Mouse (Mus musculus): ENCODE data around the gene Clec2d. TPM values are rescaled to one million over a fixed set of nuclear protein-coding genes. Genes with fewer than 3 reads are reported as not detected.

The Clec2d gene
- total and polyA plus RNA-seq, 3 experiments = 0.50 to 2.8 TPM; not detected in 1

GRCm38 (mm10) chr6:129162587-129163159, 17.7 kb upstream of the Clec2d start:
- Histone ChIP-seq H3K9ac (ENCODE audit: control insufficient read depth, low read depth, low read length, poor library complexity, severe bottlenecking) (no peak overlapping the region), H3K9me3 (replicated peaks; ENCODE audit: insufficient read depth, low read length) (no peaks in the 10 kb centered on the region), H3K27ac (ENCODE audit: control insufficient read depth, low read depth, low read length) (no peak overlapping the region), H3K4me1 (ENCODE audit: control insufficient read depth in 1 of 2, insufficient read depth in 2 of 2, low read length in 2 of 2) (no peaks in the 10 kb centered on the region), H3K4me3 (ENCODE audit: control insufficient read depth in 1 of 2, insufficient read depth in 1 of 2, low read depth in 2 of 2, low read length in 2 of 2) (no peak overlapping the region), H3K36me3 (ENCODE audit: control insufficient read depth in 1 of 2, insufficient read depth in 2 of 2, low read length in 2 of 2) (no peaks in the 10 kb centered on the region), H3K27me3 (ENCODE audit: control insufficient read depth in 1 of 2, insufficient read depth in 2 of 2, low read length in 2 of 2) (no peaks in the 10 kb centered on the region), H3K79me2 (ENCODE audit: control insufficient read depth, insufficient read depth, low read length, poor library complexity) (no peaks in the 10 kb centered on the region)
- TF ChIP-seq KAT2A (conservative IDR thresholded peaks at IDR 0.05; ENCODE audit: low read depth, low read length) (no peak), USF2 (IDR thresholded peaks at IDR 0.05; ENCODE audit: borderline replicate concordance in 1 of 2, insufficient read depth in 1 of 2, low read depth in 1 of 2, low read length in 2 of 2) (no peak), HCFC1 (IDR thresholded peaks at IDR 0.05; ENCODE audit: low read depth, low read length) (no peak), MXI1 (IDR thresholded peaks at IDR 0.05; ENCODE audit: low read depth, low read length) (no peak), RAD21 (IDR thresholded peaks at IDR 0.05; ENCODE audit: low read depth, low read length) (no peak), POLR2A (IDR thresholded peaks at IDR 0.05; ENCODE audit: control insufficient read depth in 1 of 2, insufficient read depth in 1 of 2, low read depth in 1 of 2, low read length in 2 of 2, poor library complexity in 1 of 2) (no peak), JUND (IDR thresholded peaks at IDR 0.05; ENCODE audit: low read depth, low read length) (no peak), MEF2A (IDR thresholded peaks at IDR 0.05; ENCODE audit: extremely low read depth, insufficient replicate concordance, low read depth, low read length, poor library complexity, severe bottlenecking) (no peak), RCOR1 (IDR thresholded peaks at IDR 0.05; ENCODE audit: low read depth, low read length) (no peak), ETS1 (IDR thresholded peaks at IDR 0.05; ENCODE audit: low read depth, low read length) (no peak), POLR2AphosphoS5 (IDR thresholded peaks at IDR 0.05; ENCODE audit: borderline replicate concordance, low read depth, low read length) (no peak), CHD2 (IDR thresholded peaks at IDR 0.05; ENCODE audit: low read length) (no peak), TBP (IDR thresholded peaks at IDR 0.05; ENCODE audit: low read depth, low read length) (no peak), NRF1 (IDR thresholded peaks at IDR 0.05; ENCODE audit: insufficient read depth, low read depth, low read length, poor library complexity, severe bottlenecking) (no peak), POLR2AphosphoS2 (IDR thresholded peaks at IDR 0.05; ENCODE audit: low read length) (no peak)
- DNase-seq (ENCODE audit: low read depth, low spot score) = no peak

DNA sequence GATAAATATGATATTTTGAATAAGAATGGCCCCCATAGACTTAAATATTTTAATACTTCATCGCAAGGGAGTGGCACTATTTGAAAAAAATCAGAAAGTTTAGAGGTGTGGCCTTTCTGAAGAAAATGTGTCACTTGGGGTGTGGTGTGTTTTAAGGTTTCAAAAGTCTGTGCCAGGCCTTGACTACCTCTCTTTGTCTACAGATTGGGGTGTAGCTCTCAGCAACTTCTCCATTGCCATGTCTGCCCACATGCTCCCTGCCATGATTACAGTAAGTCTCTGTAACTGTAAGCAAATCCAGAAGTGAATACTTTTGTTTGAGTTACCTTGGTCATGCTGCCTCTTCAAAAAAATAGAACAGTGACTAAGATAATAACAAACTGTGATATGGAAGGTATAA, 16.8 kb upstream of the Clec2d start:
- Histone ChIP-seq H3K27ac (ENCODE audit: control insufficient read depth, low read depth, low read length) (no peak overlapping the region), H3K4me1 (ENCODE audit: control insufficient read depth in 1 of 2, insufficient read depth in 2 of 2, low read length in 2 of 2) (no peaks in the 10 kb centered on the region), H3K4me3 (ENCODE audit: control insufficient read depth in 1 of 2, insufficient read depth in 1 of 2, low read depth in 2 of 2, low read length in 2 of 2) (no peak overlapping the region), H3K36me3 (ENCODE audit: control insufficient read depth in 1 of 2, insufficient read depth in 2 of 2, low read length in 2 of 2) (no peaks in the 10 kb centered on the region), H3K9me3 (replicated peaks; ENCODE audit: insufficient read depth, low read length) (no peaks in the 10 kb centered on the region), H3K9ac (ENCODE audit: control insufficient read depth, low read depth, low read length, poor library complexity, severe bottlenecking) (no peak overlapping the region), H3K27me3 (ENCODE audit: control insufficient read depth in 1 of 2, insufficient read depth in 2 of 2, low read length in 2 of 2) (no peaks in the 10 kb centered on the region), H3K79me2 (ENCODE audit: control insufficient read depth, insufficient read depth, low read length, poor library complexity) (no peaks in the 10 kb centered on the region)
- DNase-seq (ENCODE audit: low read depth, low spot score) = no peak
- TF ChIP-seq ZKSCAN1 (IDR thresholded peaks at IDR 0.05; ENCODE audit: low read depth, low read length) (no peak), BHLHE40 (IDR thresholded peaks at IDR 0.05; ENCODE audit: borderline replicate concordance, low read depth, low read length) (no peak), RCOR1 (IDR thresholded peaks at IDR 0.05; ENCODE audit: low read depth, low read length) (no peak), SIN3A (IDR thresholded peaks at IDR 0.05; ENCODE audit: low read length) (no peak), SMC3 (IDR thresholded peaks at IDR 0.05; ENCODE audit: low read depth, low read length) (no peak), KAT2A (conservative IDR thresholded peaks at IDR 0.05; ENCODE audit: low read depth, low read length) (no peak), MXI1 (IDR thresholded peaks at IDR 0.05; ENCODE audit: low read depth, low read length) (no peak), MEF2A (IDR thresholded peaks at IDR 0.05; ENCODE audit: extremely low read depth, insufficient replicate concordance, low read depth, low read length, poor library complexity, severe bottlenecking) (no peak), GATA1 (IDR thresholded peaks at IDR 0.05; ENCODE audit: low read depth, low read length) (no peak), RAD21 (IDR thresholded peaks at IDR 0.05; ENCODE audit: low read depth, low read length) (no peak), NELFE (IDR thresholded peaks at IDR 0.05; ENCODE audit: low read depth, low read length) (no peak), MAX (IDR thresholded peaks at IDR 0.05; ENCODE audit: low read length) (no peak), MYB (IDR thresholded peaks at IDR 0.05; ENCODE audit: low read depth, low read length) (no peak), CTCF (IDR thresholded peaks at IDR 0.05 in 2 of 3, conservative IDR thresholded peaks at IDR 0.05 in 1 of 3; ENCODE audit: control insufficient read depth in 1 of 3, insufficient read depth in 1 of 3, low read depth in 2 of 3, low read length in 3 of 3, poor library complexity in 1 of 3, severe bottlenecking in 1 of 3) (no peak)
